Mouse (Mus musculus) left cerebral cortex, postnatal 10 days (tissue): ENCODE data around the gene Hal. TPM values are rescaled to one million over a fixed set of nuclear protein-coding genes. Genes with fewer than 3 reads are reported as not detected.

ENCODE experiments used
- DNase-seq, 2 experiments: peaks; one replicate each; pipeline ENCODE4 v3.0.0; 2021 to 2022; ENCODE audit warnings: low spot score in 2 of 2, mixed read lengths in 1 of 2; ENCODE audit errors: extremely low spot score in 1 of 2
- intact Hi-C: fragments of 180-260 bp; cut with DNase I; formaldehyde crosslinking; loops from one replicate; pipeline ENCODE4 v1.15.1; 2025
- total RNA-seq, 2 experiments: library from RNA; stranded (reverse); gene quantifications; 2 replicates each; pipeline ENCODE4 v1.2.3; 2021

The Hal gene
- total RNA-seq, 2 experiments from 2014 or later = 0.28 TPM; not detected in 1

DNA sequence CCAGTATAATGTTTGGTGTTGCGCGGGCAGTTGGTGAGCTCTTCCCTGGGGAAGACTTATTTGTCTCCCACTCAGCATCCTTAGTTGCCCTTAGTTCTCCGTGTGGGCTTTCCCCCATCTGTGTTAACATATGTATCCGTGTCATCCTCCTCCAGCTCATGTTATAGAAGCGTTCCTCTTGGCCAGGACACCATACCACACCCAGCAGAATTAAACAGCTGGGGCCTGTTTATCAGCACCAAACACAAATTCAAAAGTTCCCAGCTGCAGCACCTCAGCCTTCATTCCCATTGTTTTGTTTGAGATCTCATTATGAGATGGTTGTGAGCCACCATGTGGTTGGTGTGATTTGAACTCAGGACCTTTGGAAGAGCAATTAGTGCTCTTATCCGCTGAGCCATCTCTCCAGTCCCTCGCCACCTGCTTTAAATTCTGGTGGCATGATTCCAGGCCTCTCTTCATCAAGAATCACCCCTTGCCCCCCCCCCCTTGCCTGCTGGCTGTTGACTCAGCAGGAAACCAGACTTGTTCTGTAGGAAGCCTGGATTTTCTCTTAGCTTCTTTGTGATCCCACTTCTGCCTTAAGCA, 19.9 kb downstream of the Hal start:
- DNase-seq = no peak
- intact Hi-C loops = no loop called here

DNA sequence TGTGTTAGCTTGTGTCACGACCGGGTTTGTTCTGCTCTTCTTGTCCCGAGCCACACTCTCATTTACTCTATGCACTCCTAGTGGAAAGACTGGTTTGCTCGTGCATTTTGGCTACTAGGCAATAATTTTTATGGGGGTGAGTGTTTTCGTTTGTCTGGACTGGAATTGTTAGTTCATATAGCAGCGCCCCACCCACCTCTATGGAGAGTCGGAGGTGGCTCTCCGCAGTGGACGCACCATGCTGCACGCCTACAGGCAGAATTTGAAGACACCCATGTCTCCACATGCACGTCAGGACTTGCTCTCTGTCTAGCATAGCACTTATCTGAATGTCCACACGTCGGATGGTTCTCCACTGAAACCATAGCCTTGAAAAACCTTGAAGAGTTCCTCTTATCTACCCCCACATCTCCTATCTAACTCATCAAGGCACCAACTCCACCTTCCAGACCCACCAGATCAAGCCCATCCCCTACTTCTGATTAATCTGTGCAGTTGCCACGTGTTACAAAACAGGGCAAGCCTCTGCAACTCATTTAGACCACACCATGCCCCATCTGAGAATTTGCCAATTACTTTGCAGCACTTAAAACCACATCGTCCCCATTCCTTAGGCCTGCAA, 21.1 kb downstream of the Hal start:
- intact Hi-C loops = no loop called here
- DNase-seq = no peak

DNA sequence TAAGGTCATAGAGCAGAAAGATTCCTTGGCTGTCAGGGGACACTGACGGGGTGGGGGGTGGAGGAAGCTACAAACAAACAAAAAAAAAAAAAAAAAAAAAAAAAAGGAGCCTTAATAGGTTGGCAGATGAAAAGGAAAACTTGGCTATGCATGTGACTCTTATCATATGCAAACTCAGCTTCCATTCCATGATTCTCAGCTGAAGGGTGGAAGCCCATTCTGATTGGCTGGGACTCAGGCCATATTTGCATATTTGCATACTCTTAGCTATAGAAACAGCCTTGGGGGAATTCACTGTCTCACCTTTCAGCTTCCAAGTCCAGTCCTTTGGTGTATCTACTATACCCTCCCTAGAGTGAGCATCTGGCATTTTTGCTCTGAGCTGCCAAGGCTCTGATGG, 26.9 kb downstream of the Hal start:
- intact Hi-C loops = no loop called here
- DNase-seq = no peak

DNA sequence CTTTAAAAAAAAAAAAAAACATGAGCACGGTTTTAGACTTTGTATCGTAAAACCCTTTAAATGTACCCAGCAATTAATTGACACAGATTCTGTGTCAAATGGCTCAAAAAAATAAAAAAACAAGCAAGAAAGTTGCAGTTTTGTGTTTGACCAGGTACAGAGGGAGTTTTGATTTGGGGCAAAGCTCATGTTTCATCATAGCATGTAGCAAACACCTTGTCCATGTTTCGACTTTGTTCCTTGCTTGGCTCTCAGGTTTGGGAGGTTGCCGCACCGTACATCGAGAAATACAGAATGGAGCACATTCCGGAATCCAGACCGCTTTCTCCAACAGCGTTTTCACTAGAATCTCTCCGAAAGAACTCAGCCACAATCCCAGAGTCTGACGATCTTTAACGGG, 27.4 kb downstream of the Hal start:
- intact Hi-C loops = no loop called here
- DNase-seq = no peak

DNA sequence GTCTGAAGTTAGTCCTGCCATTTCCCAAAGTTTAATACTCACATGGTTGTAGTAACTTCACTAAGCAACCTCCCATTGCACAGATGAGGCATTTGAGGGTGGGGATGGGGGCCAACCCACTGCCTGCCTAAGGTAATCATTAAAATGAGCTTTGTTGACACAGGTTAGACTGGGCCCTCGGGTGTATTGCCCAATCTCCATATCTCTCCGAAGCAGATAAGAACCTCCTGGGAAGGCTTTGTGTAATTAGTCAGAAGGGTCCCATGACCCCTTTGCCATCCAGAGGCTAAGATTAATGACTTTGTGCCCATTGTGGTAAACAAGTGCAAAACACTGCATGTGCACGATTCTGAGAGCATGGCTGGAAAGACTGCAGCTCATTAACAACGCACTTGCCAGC, 29.2 kb downstream of the Hal start:
- intact Hi-C loops = no loop called here
- no peak for DNase-seq

DNA sequence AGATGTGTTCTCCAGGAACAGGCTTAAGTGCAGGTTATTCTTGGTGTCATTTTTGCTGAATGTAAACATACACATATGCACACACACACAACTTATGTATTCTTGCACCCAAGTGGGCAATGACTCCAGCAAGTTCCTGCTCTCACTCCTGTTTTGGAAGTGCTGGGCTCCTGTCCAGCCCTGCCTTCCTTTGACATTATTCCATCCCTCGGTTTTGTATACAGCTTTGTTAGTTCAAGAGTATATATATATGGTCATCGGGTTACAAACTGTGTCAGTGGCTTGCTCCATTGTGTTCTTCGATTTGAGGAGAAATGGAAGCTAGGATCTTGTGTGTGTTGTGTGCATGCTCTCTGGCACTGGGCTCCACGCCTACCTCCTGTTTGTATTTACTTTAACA, 29.6 kb downstream of the Hal start:
- intact Hi-C loops = no loop called here
- DNase-seq = no peak

DNA sequence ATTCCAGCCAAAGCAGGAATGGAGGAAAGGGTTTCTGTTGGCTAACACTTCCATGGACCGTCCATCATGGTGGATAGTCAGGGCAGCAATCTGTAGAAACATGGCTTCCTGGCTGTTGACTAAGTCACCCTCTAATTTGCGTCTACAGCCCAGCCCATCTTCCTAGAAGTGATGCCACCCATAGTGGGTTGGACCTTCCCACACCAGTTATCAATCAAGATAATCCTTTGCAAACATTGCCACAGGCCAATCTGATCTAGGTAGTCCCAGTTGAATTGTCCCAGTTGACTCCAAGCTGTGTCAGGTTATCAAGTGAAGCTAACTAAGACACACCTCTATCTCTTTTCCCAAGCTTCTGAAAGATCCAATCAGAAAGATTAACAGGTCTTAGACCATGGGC, 30.1 kb downstream of the Hal start:
- DNase-seq = no peak

DNA sequence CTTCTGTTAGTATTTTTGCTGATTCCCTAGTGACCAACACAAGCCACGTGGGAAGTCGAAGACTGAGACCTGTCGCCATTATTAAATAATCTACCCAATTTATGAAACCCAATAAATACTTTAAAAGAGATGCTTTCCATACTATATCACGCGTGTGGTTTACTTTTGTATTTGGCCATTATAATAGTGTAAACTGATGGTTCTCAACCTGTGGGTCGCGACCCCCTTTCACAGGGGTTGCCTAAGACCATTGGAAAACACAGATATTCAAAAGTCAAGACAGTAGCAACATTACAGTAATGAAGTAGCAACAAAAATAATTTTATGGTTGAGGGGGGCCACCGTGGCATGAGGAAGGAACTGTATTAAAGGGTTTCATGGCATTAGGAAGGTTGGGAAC, 30.6 kb downstream of the Hal start:
- DNase-seq = no peak
- intact Hi-C loops = no loop called here

More for the DNA sequence above, 30.1 kb downstream of the Hal start:
- intact Hi-C loops = no loop called here

DNA sequence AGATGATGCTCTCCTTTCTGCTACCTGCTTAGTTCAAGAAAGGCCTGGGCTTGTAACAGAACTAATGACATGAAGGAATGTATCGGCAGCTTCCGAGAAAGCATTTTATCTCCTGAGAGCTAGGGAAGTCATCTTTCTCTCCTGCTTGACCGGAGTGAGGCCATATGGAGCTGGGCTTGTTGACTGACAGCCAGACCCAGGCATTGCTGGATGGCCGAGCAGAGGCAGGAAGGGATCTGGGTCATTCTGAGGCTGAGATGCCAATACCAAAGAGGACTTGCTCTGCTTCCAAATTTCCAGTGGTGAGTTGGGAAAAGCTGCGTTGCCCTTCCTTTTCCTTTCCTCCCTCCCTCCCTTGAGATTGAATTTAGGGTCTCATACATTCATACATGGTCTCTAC, 31.2 kb downstream of the Hal start:
- intact Hi-C loops = no loop called here
- no peak for DNase-seq

DNA sequence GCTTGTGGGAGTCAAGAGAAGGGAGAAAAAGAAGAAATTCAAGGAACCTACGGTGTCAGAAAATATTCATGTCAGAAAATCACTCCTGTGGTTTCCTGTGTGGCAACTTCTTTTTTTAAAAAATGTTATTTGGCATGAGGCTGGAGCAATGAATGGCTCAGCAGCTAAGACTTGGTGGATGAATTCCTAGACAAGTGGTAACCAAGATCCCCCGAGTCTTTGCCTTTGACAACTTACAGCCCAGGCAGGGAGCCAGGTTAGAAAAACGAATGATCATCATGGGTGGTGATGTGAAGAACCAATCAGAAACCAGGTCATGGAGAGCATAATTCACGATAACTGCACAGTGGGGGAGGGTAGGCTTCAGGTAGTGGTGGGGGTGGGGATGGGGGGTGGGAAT, 32.4 kb downstream of the Hal start:
- no peak for DNase-seq
- intact Hi-C loops = no loop called here

DNA sequence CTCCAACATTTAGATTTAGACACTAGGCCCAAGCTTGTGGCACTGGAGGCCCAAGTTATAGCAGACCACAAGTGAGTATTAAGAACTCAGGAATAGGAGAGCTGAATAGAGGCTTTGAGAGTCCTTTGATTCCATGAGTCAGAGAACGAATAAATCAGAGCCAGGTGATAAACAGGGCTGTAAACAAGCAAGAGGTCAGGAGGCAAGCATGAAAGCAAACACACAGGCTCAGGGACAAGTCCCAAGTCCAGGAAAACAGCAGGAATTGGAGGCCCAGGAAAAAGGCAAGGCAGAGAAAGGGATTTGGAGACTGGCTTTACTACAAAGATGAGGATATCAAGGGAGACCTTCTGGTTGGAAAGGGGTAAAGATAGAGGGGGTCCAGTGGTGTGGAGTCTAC, 36.8 kb downstream of the Hal start:
- intact Hi-C loops = no loop called here
- no peak for DNase-seq

DNA sequence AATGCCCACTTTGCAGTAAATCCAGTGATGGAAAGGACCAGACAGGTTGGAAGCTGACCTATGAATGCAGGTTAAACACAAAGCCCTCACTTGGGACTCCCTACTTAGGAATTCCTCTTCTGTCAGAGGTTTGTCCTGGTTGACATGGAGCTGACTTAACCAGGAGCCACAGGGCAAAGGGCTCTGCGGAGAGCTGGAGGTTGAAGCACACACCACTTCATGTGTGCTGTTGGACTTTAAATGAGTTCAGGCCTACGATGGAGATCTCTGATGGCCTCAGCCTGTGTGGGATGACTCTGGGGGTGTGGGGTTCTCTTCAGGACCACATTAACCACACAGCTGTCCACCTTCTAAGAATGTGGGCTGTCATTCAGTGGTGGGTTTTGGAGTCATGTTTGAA, 49.7 kb downstream of the Hal start:
- intact Hi-C loops = no loop called here
- no peak for DNase-seq

DNA sequence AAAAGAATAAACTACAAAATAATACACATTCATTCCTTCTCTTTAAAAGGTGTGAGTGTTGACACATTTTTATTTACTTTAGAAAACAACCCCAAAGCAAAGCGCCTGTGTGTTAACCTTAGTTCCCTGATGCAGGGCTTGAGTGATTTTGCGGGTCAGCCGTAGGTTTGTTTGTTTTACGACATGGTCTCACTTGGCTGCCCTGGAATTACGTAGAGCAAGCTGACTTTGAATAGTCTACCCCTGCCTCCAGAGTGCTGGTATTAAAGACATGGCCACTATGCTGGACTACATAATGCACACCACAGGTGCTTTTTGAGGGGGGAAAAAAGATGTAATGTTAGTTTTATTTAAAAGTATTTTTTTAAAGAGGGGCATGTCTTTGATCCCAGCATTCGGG, 50.2 kb downstream of the Hal start:
- intact Hi-C loops = no loop called here
- DNase-seq = no peak

DNA sequence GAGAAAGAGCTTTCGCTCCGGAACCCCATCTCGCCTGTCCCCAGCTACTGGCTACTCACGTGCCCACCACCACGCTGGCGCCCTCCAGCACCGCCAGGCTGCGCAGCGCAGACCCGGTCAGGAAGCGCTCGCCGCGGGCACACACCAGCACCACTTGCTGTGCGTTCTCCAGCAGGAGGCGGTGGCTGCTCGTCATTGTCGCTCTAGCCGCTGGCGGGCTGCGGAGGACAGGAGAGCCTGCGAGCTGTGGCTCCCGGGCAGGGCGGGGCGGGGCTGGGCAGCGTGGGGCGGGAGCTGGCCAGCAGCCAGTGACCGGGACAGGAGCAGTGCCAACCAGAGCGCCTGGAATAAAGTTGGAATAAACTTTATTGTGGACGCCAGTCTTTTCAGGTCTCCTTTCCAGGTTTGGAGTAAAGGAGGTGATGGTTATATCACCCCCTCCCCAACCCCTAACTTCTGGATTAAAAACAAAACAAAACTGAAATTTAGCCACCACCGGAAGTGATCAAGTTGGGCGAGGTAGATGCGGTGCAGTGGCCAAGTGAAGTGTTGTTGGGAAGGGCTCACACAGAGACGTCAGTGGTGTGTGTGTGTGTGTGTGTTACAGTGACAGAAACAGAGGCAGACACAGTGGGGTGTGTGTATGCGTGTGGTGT, 51.3 kb downstream of the Hal start, which contains the start of gene Amdhd1:
Gene Amdhd1, minus strand, starts transcription at position 259 of the 656 bp plus-strand sequence.
- DNase-seq = peak; percentile 35 to 88
- intact Hi-C loops = loop anchor here (5.0 kb wide), 1 partner anchor 43 kb away; no protein-coding TSS in a partner anchor

DNA sequence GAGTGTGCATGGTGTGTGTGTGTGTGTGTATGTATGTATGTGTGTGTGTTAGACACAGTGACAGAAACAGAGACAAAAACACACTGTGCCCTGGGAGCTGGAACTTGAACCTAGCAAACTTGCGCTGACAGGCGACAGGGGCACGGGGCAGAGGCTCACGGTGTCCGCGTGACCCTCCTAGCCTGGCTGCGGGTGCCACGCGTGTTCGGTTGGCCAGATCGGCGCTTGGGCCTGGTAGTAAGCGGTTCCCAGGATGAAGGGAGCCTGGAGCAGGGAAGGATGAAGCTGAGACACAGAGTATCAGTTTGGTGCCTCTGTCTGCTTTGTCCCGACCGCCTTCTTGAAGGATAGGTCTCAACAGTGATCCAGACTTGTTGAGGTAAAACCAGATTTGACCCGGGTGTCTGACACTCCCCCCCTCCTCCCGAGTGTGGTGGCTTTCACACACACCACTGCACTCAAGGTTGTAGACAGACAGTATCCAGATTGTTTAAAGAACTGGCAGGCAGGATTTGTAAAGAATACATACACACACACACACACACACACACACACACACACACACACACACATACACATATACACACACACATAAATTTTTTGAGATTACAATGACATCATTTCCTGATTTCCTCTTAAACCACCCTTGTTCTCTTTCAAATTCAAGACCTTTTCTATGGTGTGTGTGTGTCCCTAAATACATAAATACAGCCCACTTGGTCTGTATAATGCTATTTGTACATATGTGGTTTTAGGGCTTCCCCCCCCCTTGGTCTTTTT, 52.1 kb downstream of the Hal start, which contains the start of gene Ccdc38:
Gene Ccdc38, plus strand, starts transcription at position 202 of the 780 bp plus-strand sequence.
- DNase-seq = no peak
- intact Hi-C loops = loop anchor here (5.0 kb wide), 1 partner anchor 43 kb away; no protein-coding TSS in a partner anchor

DNA sequence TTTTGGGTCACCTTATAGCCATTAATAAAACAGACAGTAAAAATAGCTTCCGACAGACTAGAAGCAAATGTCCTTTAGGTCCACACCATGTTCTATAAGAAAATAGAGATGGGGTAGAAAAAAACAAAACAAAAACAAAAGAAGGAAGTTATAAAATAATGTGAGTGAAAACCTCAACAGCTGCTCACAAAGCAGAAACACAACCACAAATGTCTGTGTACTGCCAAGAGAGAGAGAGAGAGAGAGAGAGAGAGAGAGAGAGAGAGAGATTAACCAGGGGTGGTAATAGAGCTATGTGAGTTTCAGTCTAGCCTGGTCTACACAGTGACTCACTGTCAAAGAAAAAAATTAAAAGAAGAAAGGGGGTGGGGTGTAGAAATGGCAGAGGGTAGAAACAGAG, 53.0 kb downstream of the Hal start:
- intact Hi-C loops = loop anchor here (5.0 kb wide), 1 partner anchor 44 kb away; no protein-coding TSS in a partner anchor
- DNase-seq = no peak

DNA sequence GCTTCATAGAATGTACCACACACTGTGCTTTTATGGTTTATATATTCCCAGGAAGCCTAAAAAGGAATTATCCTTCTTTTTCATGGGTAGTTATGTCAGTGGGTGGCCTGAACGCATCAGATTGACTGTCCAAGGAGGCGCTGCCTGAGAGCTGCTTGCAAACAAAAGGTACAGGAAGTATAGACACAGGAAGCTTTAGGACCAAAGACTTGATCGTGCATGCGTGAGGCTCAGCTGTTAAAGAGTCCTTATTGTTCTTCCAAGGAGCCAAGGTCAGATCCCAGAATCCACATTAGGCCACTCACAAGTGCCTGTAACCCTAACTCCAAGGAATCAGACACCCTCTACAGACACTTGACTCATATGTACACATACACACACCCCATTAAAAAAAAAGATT, 53.8 kb downstream of the Hal start:
- intact Hi-C loops = loop anchor here (5.0 kb wide), 1 partner anchor 45 kb away; no protein-coding TSS in a partner anchor

DNA sequence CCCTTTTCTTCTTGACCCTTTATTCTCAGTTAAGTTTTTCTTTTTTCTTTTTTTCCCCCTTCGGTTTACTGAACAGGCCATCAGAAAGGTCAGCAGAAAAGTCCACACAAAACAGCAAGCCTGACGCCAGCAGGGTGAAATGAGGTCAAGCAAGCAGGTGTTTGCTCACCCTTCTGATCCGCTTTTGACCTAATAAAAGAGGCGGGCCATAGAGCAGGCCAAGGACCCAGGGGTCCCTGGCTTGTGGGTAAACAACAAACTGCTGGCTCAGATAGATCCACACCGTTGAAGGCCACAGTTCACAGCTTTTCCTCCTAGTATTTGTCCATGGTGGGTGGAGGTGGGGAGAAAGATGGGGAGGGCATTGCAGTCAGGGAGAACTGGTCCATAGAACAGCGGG, 54.6 kb downstream of the Hal start:
- no peak for DNase-seq
- intact Hi-C loops = loop anchor here (5.0 kb wide), 1 partner anchor 46 kb away; no protein-coding TSS in a partner anchor

More for the DNA sequence above, 53.8 kb downstream of the Hal start:
- no peak for DNase-seq

DNA sequence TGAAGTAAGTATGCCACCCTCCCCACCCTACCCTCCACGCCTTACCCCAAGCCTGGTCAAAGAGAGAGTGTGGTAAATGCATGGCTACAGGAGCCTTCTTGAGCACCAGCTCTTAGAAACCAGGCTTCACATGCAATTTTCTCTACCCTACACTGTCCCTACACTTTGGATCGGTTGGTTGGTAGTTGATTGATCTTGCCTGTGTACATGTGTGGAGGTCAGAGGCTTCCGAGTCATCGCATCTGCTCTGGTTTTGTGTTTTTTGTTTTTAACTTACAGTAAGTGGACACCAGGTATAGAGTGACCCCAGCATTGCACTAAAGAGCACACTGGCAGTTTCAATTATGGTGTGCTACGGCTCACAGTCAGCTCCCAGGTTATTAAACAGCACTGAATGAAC, 55.6 kb downstream of the Hal start:
- DNase-seq = no peak
- intact Hi-C loops = loop anchor here (5.0 kb wide), 1 partner anchor 47 kb away; no protein-coding TSS in a partner anchor
